Mouse (Mus musculus) CH12.LX (cell line): ENCODE results near the gene Tmem252. TPM values are rescaled to one million over a fixed set of nuclear protein-coding genes. Genes with fewer than 3 reads are reported as not detected.

Experiments used
- DNase-seq: peaks from one replicate; pipeline ENCODE4 v3.0.0-alpha.2; 2013; ENCODE audit errors: extremely low read depth
- H3K27ac ChIP-seq: 2 replicates; pipeline ENCODE4 v1.5.1; 2012; ENCODE audit warnings: low read depth, mild to moderate bottlenecking, control low read depth, moderate library complexity; ENCODE audit not compliant: insufficient read depth
- H3K27me3 ChIP-seq: replicated peaks from 2 replicates; pipeline ENCODE3; 2012; ENCODE audit warnings: inconsistent platforms
- H3K36me3 ChIP-seq, 2 experiments: replicated peaks in 1 of 2; 2 replicates each; pipeline versions ENCODE3 to v1.6.1; 2012; ENCODE audit warnings: inconsistent platforms in 1 of 2, low read length in 1 of 2, mild to moderate bottlenecking in 1 of 2, mixed read lengths in 1 of 2, moderate library complexity in 1 of 2; ENCODE audit not compliant: control insufficient read depth in 1 of 2, insufficient read depth in 1 of 2
- H3K4me1 ChIP-seq, 2 experiments: 2 replicates each; pipeline ENCODE4 v1.6.1; 2012; ENCODE audit warnings: inconsistent platforms in 1 of 2, moderate library complexity in 1 of 2; ENCODE audit not compliant: insufficient read depth in 2 of 2, control insufficient read depth in 1 of 2
- H3K4me2 ChIP-seq: 2 replicates; pipeline ENCODE4 v1.6.1; 2012; ENCODE audit warnings: low read depth, mild to moderate bottlenecking, control low read depth; ENCODE audit not compliant: poor library complexity, insufficient read depth, severe bottlenecking
- H3K4me3 ChIP-seq, 3 experiments: fragments of 150-350 bp in 1 of 3; sonication (generic) in 1 of 3; replicated peaks in 1 of 3; 2 replicates each; pipeline versions ENCODE3 to v1.5.1; 2011 to 2012; ENCODE audit warnings: low read depth in 2 of 3, low read length in 2 of 3, mild to moderate bottlenecking in 2 of 3, moderate library complexity in 2 of 3, control low read depth in 1 of 3, improper control_type of control experiment in 1 of 3, inconsistent platforms in 1 of 3, mixed read lengths in 1 of 3; ENCODE audit not compliant: poor library complexity in 1 of 3
- H3K79me2 ChIP-seq: replicated peaks from 2 replicates; pipeline ENCODE4 v1.6.1; 2012; ENCODE audit warnings: mild to moderate bottlenecking, moderate library complexity; ENCODE audit not compliant: control insufficient read depth, poor library complexity, insufficient read depth, severe bottlenecking; ENCODE audit errors: extremely low read depth
- H3K9ac ChIP-seq: 2 replicates; pipeline ENCODE4 v1.6.1; 2012; ENCODE audit warnings: low read depth, mild to moderate bottlenecking, control low read depth, moderate library complexity; ENCODE audit not compliant: insufficient read depth
- H3K9me3 ChIP-seq: replicated peaks from 2 replicates; pipeline ENCODE3; 2012; ENCODE audit warnings: low read length, inconsistent platforms, mixed read lengths
- CHD2 ChIP-seq: IDR thresholded peaks from 2 replicates; pipeline ENCODE4 v1.6.1; 2011; ENCODE audit warnings: low read length, improper control_type of control experiment
- CTCF ChIP-seq, 2 experiments: IDR thresholded peaks in 1 of 2; conservative IDR thresholded peaks in 1 of 2; 2 replicates each; pipeline ENCODE4 v1.5.1; 2011 to 2012; ENCODE audit warnings: low read depth in 2 of 2, low read length in 2 of 2, improper control_type of control experiment in 1 of 2, inconsistent platforms in 1 of 2, mild to moderate bottlenecking in 1 of 2, moderate library complexity in 1 of 2
- ELF1 ChIP-seq: IDR thresholded peaks from 2 replicates; pipeline ENCODE4 v1.6.1; 2014; ENCODE audit warnings: low read depth, mild to moderate bottlenecking, inconsistent platforms, low read length, improper control_type of control experiment
- GABPA ChIP-seq: IDR thresholded peaks from 2 replicates; pipeline ENCODE4 v1.6.1; 2012; ENCODE audit warnings: low read depth, low read length, improper control_type of control experiment, inconsistent platforms; ENCODE audit not compliant: insufficient replicate concordance
- JUND ChIP-seq: conservative IDR thresholded peaks from 2 replicates; pipeline ENCODE4 v1.6.1; 2011; ENCODE audit warnings: low read depth, low read length, improper control_type of control experiment
- MAZ ChIP-seq: IDR thresholded peaks from 2 replicates; pipeline ENCODE4 v1.6.1; 2012; ENCODE audit warnings: low read depth, mild to moderate bottlenecking, inconsistent platforms, low read length, improper control_type of control experiment, moderate library complexity
- MYC ChIP-seq: IDR thresholded peaks from 2 replicates; pipeline ENCODE4 v1.6.1; 2011; ENCODE audit warnings: low read depth, mild to moderate bottlenecking, improper control_type of control experiment, low read length
- RAD21 ChIP-seq: IDR thresholded peaks from 2 replicates; pipeline ENCODE4 v1.6.1; 2011; ENCODE audit warnings: low read depth, mild to moderate bottlenecking, low read length, improper control_type of control experiment, moderate library complexity
- SIN3A ChIP-seq: IDR thresholded peaks from 2 replicates; pipeline ENCODE4 v1.6.1; 2012; ENCODE audit warnings: low read length, improper control_type of control experiment, inconsistent platforms
- SMC3 ChIP-seq: IDR thresholded peaks from 2 replicates; pipeline ENCODE4 v1.6.1; 2011; ENCODE audit warnings: low read depth, low read length, improper control_type of control experiment
- TBP ChIP-seq: conservative IDR thresholded peaks from 2 replicates; pipeline ENCODE4 v1.6.1; 2011; ENCODE audit warnings: low read depth, low read length, improper control_type of control experiment
- USF1 ChIP-seq: IDR thresholded peaks from 2 replicates; pipeline ENCODE4 v1.6.1; 2014; ENCODE audit warnings: low read depth, mild to moderate bottlenecking, inconsistent platforms, low read length, improper control_type of control experiment
- ZKSCAN1 ChIP-seq: IDR thresholded peaks from 2 replicates; pipeline ENCODE4 v1.6.1; 2012; ENCODE audit warnings: low read depth, inconsistent platforms, low read length, improper control_type of control experiment, borderline replicate concordance
- ZMIZ1 ChIP-seq: IDR thresholded peaks from 2 replicates; pipeline ENCODE4 v1.6.1; 2012; ENCODE audit warnings: low read depth, mild to moderate bottlenecking, inconsistent platforms, low read length, improper control_type of control experiment
- ZNF384 ChIP-seq: IDR thresholded peaks from 2 replicates; pipeline ENCODE4 v1.6.1; 2012; ENCODE audit warnings: low read depth, low read length, improper control_type of control experiment, inconsistent platforms
- dilution Hi-C: fragments of 300-500 bp; cut with MboI; formaldehyde crosslinking; loops from 2 replicates; pipeline ENCODE4 v1.14.3; 2020; ENCODE audit warnings: low sequenced_read_pairs; ENCODE audit not compliant: extremely low pct_unique_long_range_greater_than_20kb, extremely low pct_ligation_motif_present
- in situ Hi-C: fragments of 300-500 bp; cut with MboI; formaldehyde crosslinking; loops from 3 replicates; pipeline ENCODE4 v1.14.3; 2019; ENCODE audit warnings: low sequenced_read_pairs, low pct_ligation_motif_present, low pct_unique_long_range_greater_than_20kb, mixed read lengths
- polyA plus RNA-seq: library from polyadenylated mRNA; unstranded; fragments of >175 nt; gene quantifications from 2 replicates; pipeline ENCODE4 v1.2.1, GENCODE M21; 2012; ENCODE audit warnings: low read depth; ENCODE audit not compliant: insufficient read length
- total RNA-seq, 2 experiments: library from RNA; depleted of rRNA; stranded (reverse); fragments of 300-350 nt in 1 of 2; fragments of >200 nt in 1 of 2; gene quantifications; 2 replicates each; pipeline ENCODE4 v1.2.3; 2012 to 2014

Gene Tmem252
- total and polyA plus RNA-seq, 3 experiments, result not detected

- no peak for DNase-seq
- dilution Hi-C loops, result no loop called here
- H3K4me1 ChIP-seq, result peaks cover 0 to 44% of the 10 kb centered on the region in 2 experiments; a peak in 2 of 4 replicates
These were observed 29.9 kb downstream of the Tmem252 start for GRCm38 (mm10) chr19:24703680-24704079.

DNA sequence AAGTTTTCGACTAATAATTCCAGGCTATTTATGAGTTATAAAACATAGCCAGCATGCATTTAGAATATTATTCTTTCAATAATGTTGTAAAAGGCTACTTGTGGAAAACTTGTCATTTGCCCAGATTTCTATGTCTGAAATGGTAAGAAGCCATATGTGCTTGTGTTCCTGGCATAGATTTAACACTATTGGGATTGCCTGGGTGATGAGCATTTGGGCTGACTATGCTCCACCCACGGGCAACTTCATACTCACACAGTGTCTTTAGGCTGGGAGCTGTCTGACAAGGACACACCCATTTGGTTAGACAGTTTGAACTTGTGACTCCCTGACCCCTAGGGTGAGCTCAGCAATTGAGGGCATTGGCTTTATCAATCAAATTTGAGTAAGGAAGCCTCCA is 30.5 kb downstream of the Tmem252 start:
- Histone ChIP-seq H3K4me2 (no peak overlapping the region), H3K4me1 (peaks cover 0 to 44% of the 10 kb centered on the region in 2 experiments; a peak in 2 of 4 replicates), H3K27me3 (no peaks in the 10 kb centered on the region), H3K36me3 (no peaks in the 10 kb centered on the region)
- in situ Hi-C loops, result no loop called here
- TF ChIP-seq SIN3A (no peak), GABPA (no peak), JUND (no peak), CHD2 (no peak)
- TF ChIP-seq, all 38 proteins: peak for 0
- H3K27ac ChIP-seq, result no peak overlapping the region
- H3K9me3 ChIP-seq, result no peaks in the 10 kb centered on the region
- no peaks in the 10 kb centered on the region for H3K79me2 ChIP-seq
- no peak overlapping the region for H3K4me3 ChIP-seq
- dilution Hi-C loops, result no loop called here
- H3K9ac ChIP-seq, result no peak overlapping the region
- no peak for DNase-seq

More at GRCm38 (mm10) chr19:24703680-24704079, 29.9 kb downstream of the Tmem252 start:
- TF ChIP-seq GABPA, result no peak
- no peak for TF ChIP-seq MYC
- no peak for TF ChIP-seq MAZ
- no peak for TF ChIP-seq RAD21
- no peak for TF ChIP-seq ZMIZ1
- TF ChIP-seq ZKSCAN1, result no peak
- TF ChIP-seq ELF1, result no peak
- TF ChIP-seq, all 38 proteins: peak for 0
- Histone ChIP-seq H3K9me3 (no peaks in the 10 kb centered on the region), H3K27ac (no peak overlapping the region), H3K36me3 (no peaks in the 10 kb centered on the region), H3K9ac (no peak overlapping the region), H3K79me2 (no peaks in the 10 kb centered on the region), H3K4me3 (no peak overlapping the region), H3K4me2 (no peak overlapping the region), H3K27me3 (no peaks in the 10 kb centered on the region)
- in situ Hi-C loops, result no loop called here

DNA sequence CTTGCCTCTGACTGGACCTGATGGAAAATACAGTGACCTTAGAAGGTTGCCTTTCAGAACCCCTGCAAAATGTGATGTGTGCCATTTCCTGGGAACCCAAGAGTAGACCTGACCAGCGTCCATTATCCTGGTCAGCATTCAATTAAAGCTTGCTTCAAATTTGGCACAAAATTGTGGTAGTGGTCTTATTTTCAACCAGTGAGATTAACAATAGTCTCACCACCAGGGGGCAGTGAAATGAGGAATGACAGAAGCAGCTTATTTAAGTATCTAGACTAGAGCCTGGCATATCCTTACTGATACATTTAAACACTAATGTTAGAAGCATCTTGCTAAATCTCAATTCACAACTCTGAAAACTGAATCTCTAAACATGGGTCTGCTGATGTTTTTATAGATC is 31.6 kb downstream of the Tmem252 start:
- DNase-seq, result peak; percentile 42
- Histone ChIP-seq H3K27me3 (no peaks in the 10 kb centered on the region), H3K9ac (no peak overlapping the region), H3K4me2 (no peak overlapping the region), H3K9me3 (no peaks in the 10 kb centered on the region), H3K36me3 (no peaks in the 10 kb centered on the region), H3K4me3 (no peak overlapping the region), H3K79me2 (no peaks in the 10 kb centered on the region), H3K27ac (no peak overlapping the region), H3K4me1 (peaks cover 0 to 47% of the 10 kb centered on the region in 2 experiments; a peak in 2 of 4 replicates)
- in situ Hi-C loops (loop anchor here (5.0 kb wide), 1 partner anchor 167 kb away; no protein-coding TSS in a partner anchor), dilution Hi-C loops (no loop called here)
- TF ChIP-seq USF1, result no peak
- TF ChIP-seq RAD21, result peak; percentile 52
- peak; percentile 79 for TF ChIP-seq SMC3
- no peak for TF ChIP-seq ZNF384
- TF ChIP-seq CTCF (conservative IDR thresholded peaks at IDR 0.05 in 1 of 2, IDR thresholded peaks at IDR 0.05 in 1 of 2; ENCODE audit: low read depth in 2 of 2, low read length in 2 of 2), result peak; percentile 26 to 70; a peak in 3 of 4 replicates
- no peak for TF ChIP-seq TBP
